Mouse (Mus musculus): ENCODE results near the gene Ninj1.

Gene Ninj1

GRCm38 (mm10) chr13:49196211-49196610 is 8.9 kb downstream of the Ninj1 start:
- DNase-seq (ENCODE audit: low spot score), result no peak

- DNase-seq (ENCODE audit: low spot score), result no peak
Observed at GRCm38 (mm10) chr13:49196766-49197165, 9.5 kb downstream of the Ninj1 start.

GRCm38 (mm10) chr13:49198734-49199133 is 11.4 kb downstream of the Ninj1 start:
- DNase-seq (ENCODE audit: low spot score), result no peak

GRCm38 (mm10) chr13:49199891-49200290 is 12.6 kb downstream of the Ninj1 start:
- no peak for DNase-seq (ENCODE audit: low spot score)

- DNase-seq (ENCODE audit: low spot score), result no peak
Observed at GRCm38 (mm10) chr13:49200688-49201087, 13.4 kb downstream of the Ninj1 start.

- no peak for DNase-seq (ENCODE audit: low spot score)
Observed at GRCm38 (mm10) chr13:49202556-49202955, 15.3 kb downstream of the Ninj1 start.

GRCm38 (mm10) chr13:49205381-49205998 is 18.2 kb downstream of the Ninj1 start:
- DNase-seq (ENCODE audit: low spot score), result peak; percentile 79

GRCm38 (mm10) chr13:49206341-49206740 is 19.1 kb downstream of the Ninj1 start:
- DNase-seq (ENCODE audit: low spot score), result no peak

GRCm38 (mm10) chr13:49209306-49209705 is 22.0 kb downstream of the Ninj1 start:
- DNase-seq (ENCODE audit: low spot score), result no peak

GRCm38 (mm10) chr13:49212711-49213500 is 25.6 kb downstream of the Ninj1 start:
- DNase-seq (ENCODE audit: low spot score), result no peak

- peak; percentile 66 for DNase-seq (ENCODE audit: low spot score)
Observed at GRCm38 (mm10) chr13:49213531-49213932, 26.2 kb downstream of the Ninj1 start.

- no peak for DNase-seq (ENCODE audit: low spot score)
Observed at GRCm38 (mm10) chr13:49214454-49214853, 27.2 kb downstream of the Ninj1 start.

GRCm38 (mm10) chr13:49215128-49215503 is 27.8 kb downstream of the Ninj1 start:
- no peak for DNase-seq (ENCODE audit: low spot score)

- DNase-seq (ENCODE audit: low spot score), result peak; percentile 98
Observed at GRCm38 (mm10) chr13:49215504-49216219, 28.4 kb downstream of the Ninj1 start, which contains the start of gene Card19. Gene Card19, minus strand, starts transcription at chr13:49216037.

- DNase-seq (ENCODE audit: low spot score), result no peak
Observed at GRCm38 (mm10) chr13:49216220-49216552, 28.9 kb downstream of the Ninj1 start.

- no peak for DNase-seq (ENCODE audit: low spot score)
Observed at GRCm38 (mm10) chr13:49216808-49217561, 29.7 kb downstream of the Ninj1 start.

- no peak for DNase-seq (ENCODE audit: low spot score)
Observed at GRCm38 (mm10) chr13:49218651-49219050, 31.4 kb downstream of the Ninj1 start.

- no peak for DNase-seq (ENCODE audit: low spot score)
Observed at GRCm38 (mm10) chr13:49219367-49219766, 32.1 kb downstream of the Ninj1 start.

- DNase-seq (ENCODE audit: low spot score), result no peak
Observed at GRCm38 (mm10) chr13:49220912-49221311, 33.6 kb downstream of the Ninj1 start.

- DNase-seq (ENCODE audit: low spot score), result peak; percentile 40
Observed at GRCm38 (mm10) chr13:49224314-49224713, 37.0 kb downstream of the Ninj1 start.

GRCm38 (mm10) chr13:49224729-49225128 is 37.4 kb downstream of the Ninj1 start:
- DNase-seq (ENCODE audit: low spot score), result no peak

- no peak for DNase-seq (ENCODE audit: low spot score)
Observed at GRCm38 (mm10) chr13:49225159-49225558, 37.9 kb downstream of the Ninj1 start.

Data from urinary bladder, postnatal 14 days (tissue).